Mouse (Mus musculus): Measurements from ENCODE around the gene Nhsl2.

- TF ChIP-seq CTCF (IDR thresholded peaks at IDR 0.05; ENCODE audit: low read depth) (no peak), EP300 (IDR thresholded peaks at IDR 0.05; ENCODE audit: low read depth) (no peak)
Measured at GRCm38 (mm10) chrX:101864788-101865187, 15.6 kb downstream of the Nhsl2 start.

Measured in liver, postnatal 0 days (tissue).